Mouse (Mus musculus) bone marrow, adult 2 months (tissue): Measurements from ENCODE around the gene Map6. TPM values are rescaled to one million over a fixed set of nuclear protein-coding genes. Genes with fewer than 3 reads are reported as not detected.

Experiments
- H3K27ac ChIP-seq: fragments of 200-500 bp; 2 replicates; pipeline ENCODE4 v1.5.1; 2012; ENCODE audit warnings: low read depth, mild to moderate bottlenecking, control low read depth, inconsistent platforms, low read length; ENCODE audit not compliant: control insufficient read depth, poor library complexity, insufficient read depth
- H3K4me1 ChIP-seq: fragments of 200-500 bp; 2 replicates; pipeline ENCODE4 v1.6.1; 2011; ENCODE audit warnings: low read length; ENCODE audit not compliant: control insufficient read depth, insufficient read depth
- H3K4me3 ChIP-seq: fragments of 200-500 bp; replicated peaks from 2 replicates; pipeline ENCODE3; 2011; ENCODE audit warnings: mild to moderate bottlenecking, low read depth, low read length, control low read depth; ENCODE audit not compliant: control insufficient read depth
- CTCF ChIP-seq: fragments of 200-500 bp; IDR thresholded peaks from 2 replicates; pipeline ENCODE4 v1.5.1; 2011; ENCODE audit warnings: low read length, control low read depth; ENCODE audit not compliant: control insufficient read depth, insufficient read depth
- POLR2A ChIP-seq: fragments of 200-500 bp; IDR thresholded peaks from 2 replicates; pipeline ENCODE4 v1.6.1; 2011; ENCODE audit warnings: low read depth, mild to moderate bottlenecking, control low read depth, low read length, borderline replicate concordance; ENCODE audit not compliant: control insufficient read depth
- WGBS: fragments of 180-500 bp; shearing (Covaris S2); methylation state at CpG from one replicate; pipeline ENCODE4 v1.1.7; 2018; 5-methylcytosine and 5-hydroxymethylcytosine counted together
- polyA plus RNA-seq: library from polyadenylated mRNA; stranded (reverse); fragments of >200 nt; gene quantifications from 2 replicates; pipeline ENCODE4 v1.2.4, GENCODE M21; 2011; ENCODE audit warnings: low replicate concordance; ENCODE audit not compliant: missing spikeins, insufficient read depth, insufficient read length

The Map6 gene
- polyA plus RNA-seq, 1 experiment: 1.7 TPM

- WGBS: 76% methylated on average over 6 of the region's 6 CpGs
Observed at GRCm38 (mm10) chr7:99290925-99291324, 23.7 kb downstream of the Map6 start.

GRCm38 (mm10) chr7:99294198-99294780, 27.0 kb downstream of the Map6 start:
- Histone ChIP-seq H3K27ac (no peak overlapping the region), H3K4me1 (no peaks in the 10 kb centered on the region), H3K4me3 (no peak overlapping the region)
- 81% methylated on average over 2 of the region's 2 CpGs for WGBS
- TF ChIP-seq CTCF: no peak
- TF ChIP-seq POLR2A: no peak

More at GRCm38 (mm10) chr7:99290925-99291324, 23.7 kb downstream of the Map6 start:
- TF ChIP-seq POLR2A: no peak
- TF ChIP-seq CTCF: no peak
- Histone ChIP-seq H3K4me1 (no peaks in the 10 kb centered on the region), H3K27ac (no peak overlapping the region), H3K4me3 (no peak overlapping the region)

- H3K4me1 ChIP-seq: no peaks in the 10 kb centered on the region
- H3K4me3 ChIP-seq: no peak overlapping the region
- TF ChIP-seq CTCF: no peak
- no peak for TF ChIP-seq POLR2A
- no peak overlapping the region for H3K27ac ChIP-seq
- WGBS: 64% methylated on average over 8 of the region's 8 CpGs
Observed at GRCm38 (mm10) chr7:99295104-99295503, 27.9 kb downstream of the Map6 start.

GRCm38 (mm10) chr7:99300650-99301175, 33.5 kb downstream of the Map6 start:
- Histone ChIP-seq H3K27ac (no peak overlapping the region), H3K4me1 (peaks cover 2% of the 10 kb centered on the region; the same call in 1 of the 2 replicates), H3K4me3 (no peak overlapping the region)
- TF ChIP-seq CTCF (no peak), POLR2A (no peak)
- 65% methylated on average over 3 of the region's 3 CpGs for WGBS

- Histone ChIP-seq H3K4me3 (no peak overlapping the region), H3K4me1 (peaks cover 2% of the 10 kb centered on the region; the same call in 1 of the 2 replicates), H3K27ac (peak overlapping the region; percentile 14; the same call in 1 of the 2 replicates)
- TF ChIP-seq CTCF (no peak), POLR2A (no peak)
- 64% methylated on average over 6 of the region's 6 CpGs for WGBS
Observed at GRCm38 (mm10) chr7:99304029-99304428, 36.8 kb downstream of the Map6 start.

- WGBS: 79% methylated on average over 5 of the region's 5 CpGs
- Histone ChIP-seq H3K4me3 (no peak overlapping the region), H3K4me1 (peaks cover 2% of the 10 kb centered on the region; the same call in 1 of the 2 replicates), H3K27ac (no peak overlapping the region)
- TF ChIP-seq CTCF: no peak
- no peak for TF ChIP-seq POLR2A
Observed at GRCm38 (mm10) chr7:99304949-99305372, 37.7 kb downstream of the Map6 start.

GRCm38 (mm10) chr7:99305688-99306087, 38.4 kb downstream of the Map6 start:
- H3K4me3 ChIP-seq: no peak overlapping the region
- TF ChIP-seq POLR2A (no peak), CTCF (no peak)
- H3K4me1 ChIP-seq: peaks cover 2% of the 10 kb centered on the region; the same call in 1 of the 2 replicates
- WGBS: 83% methylated on average over 4 of the region's 4 CpGs
- no peak overlapping the region for H3K27ac ChIP-seq

- TF ChIP-seq POLR2A (no peak), CTCF (no peak)
- no peak overlapping the region for H3K27ac ChIP-seq
- no peak overlapping the region for H3K4me3 ChIP-seq
- 78% methylated on average over 3 of the region's 3 CpGs for WGBS
- H3K4me1 ChIP-seq: peaks cover 3% of the 10 kb centered on the region; the same call in 1 of the 2 replicates
Observed at GRCm38 (mm10) chr7:99306640-99307039, 39.4 kb downstream of the Map6 start.

- TF ChIP-seq CTCF (no peak), POLR2A (no peak)
- Histone ChIP-seq H3K4me1 (peaks cover 4% of the 10 kb centered on the region; the same call in 1 of the 2 replicates), H3K27ac (no peak overlapping the region), H3K4me3 (no peak overlapping the region)
- 30% methylated on average over 7 of the region's 7 CpGs for WGBS
Observed at GRCm38 (mm10) chr7:99311433-99311832, 44.2 kb downstream of the Map6 start.
